Mouse (Mus musculus) mature B cell (primary cell): Measurements from ENCODE around the gene Phc3.
"Not testable (repeated sequence)": the region's sequence is repeated elsewhere in the genome, so short reads cannot be mapped to it uniquely, and the experiment has no call there.

Source experiments
- in situ Hi-C: fragments of 300-500 bp; cut with MboI; formaldehyde crosslinking; loops from 2 replicates; pipeline ENCODE4 v1.14.3; 2019

Gene Phc3

DNA sequence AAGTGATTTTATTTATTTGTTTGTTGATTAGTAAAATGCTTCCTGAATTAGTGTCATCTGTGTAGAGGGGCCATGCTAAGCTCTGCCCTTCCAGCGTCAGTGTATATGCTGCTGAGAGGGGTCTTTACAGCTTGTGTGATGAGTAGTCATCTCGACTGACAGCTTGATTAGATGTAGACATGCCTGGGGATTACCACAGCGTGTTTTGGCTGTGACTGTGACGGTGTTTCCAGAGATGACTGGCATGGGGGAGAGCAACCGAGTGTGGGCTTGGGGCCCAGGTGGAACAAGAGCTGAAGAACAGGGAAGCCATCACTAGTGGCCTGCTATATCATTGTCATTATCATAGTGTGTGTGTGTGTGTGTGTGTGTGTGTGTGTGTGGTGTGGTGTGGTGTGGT, 100.6 kb downstream of the Phc3 start:
- in situ Hi-C loops, result no loop called here

DNA sequence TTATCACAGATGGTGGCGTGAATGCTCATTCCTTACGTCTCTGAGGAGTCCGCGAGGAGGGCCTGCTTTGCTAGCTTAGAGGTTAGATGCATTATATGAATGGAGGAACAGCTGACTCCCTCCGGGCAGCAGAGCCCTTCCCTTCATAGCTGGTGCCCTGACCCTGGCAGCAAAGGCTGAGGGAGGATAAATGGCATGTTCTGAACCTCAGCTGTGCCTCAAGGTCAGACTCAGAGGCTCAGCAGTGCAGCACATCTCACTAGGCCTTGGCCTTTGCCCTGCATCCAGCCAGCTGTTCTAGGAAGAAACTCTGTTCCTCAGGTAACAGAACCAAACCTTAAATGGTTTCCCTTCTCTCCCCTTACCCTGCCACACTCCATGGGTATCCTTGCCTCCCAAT, 101.0 kb downstream of the Phc3 start:
- in situ Hi-C loops, result no loop called here

DNA sequence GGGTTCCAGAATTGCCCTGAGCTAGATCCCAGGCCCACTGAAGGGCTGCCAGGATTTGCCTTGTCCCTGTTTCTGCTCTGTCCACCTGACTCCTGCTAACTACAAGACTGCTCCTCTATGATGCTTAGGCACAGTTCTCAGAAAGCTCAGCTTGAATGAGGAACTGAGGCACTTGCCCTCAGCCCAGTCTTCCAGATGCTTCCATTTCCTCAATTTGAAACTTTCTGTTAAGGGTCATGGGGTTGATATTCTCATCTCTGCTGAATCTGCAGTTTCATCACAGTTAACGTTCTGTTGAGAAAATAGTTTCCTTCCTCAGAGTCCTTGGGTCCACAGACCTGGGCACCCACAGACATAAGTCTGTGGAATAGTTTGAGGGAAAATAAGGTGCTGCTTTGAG, 104.6 kb downstream of the Phc3 start:
- in situ Hi-C loops, result no loop called here

DNA sequence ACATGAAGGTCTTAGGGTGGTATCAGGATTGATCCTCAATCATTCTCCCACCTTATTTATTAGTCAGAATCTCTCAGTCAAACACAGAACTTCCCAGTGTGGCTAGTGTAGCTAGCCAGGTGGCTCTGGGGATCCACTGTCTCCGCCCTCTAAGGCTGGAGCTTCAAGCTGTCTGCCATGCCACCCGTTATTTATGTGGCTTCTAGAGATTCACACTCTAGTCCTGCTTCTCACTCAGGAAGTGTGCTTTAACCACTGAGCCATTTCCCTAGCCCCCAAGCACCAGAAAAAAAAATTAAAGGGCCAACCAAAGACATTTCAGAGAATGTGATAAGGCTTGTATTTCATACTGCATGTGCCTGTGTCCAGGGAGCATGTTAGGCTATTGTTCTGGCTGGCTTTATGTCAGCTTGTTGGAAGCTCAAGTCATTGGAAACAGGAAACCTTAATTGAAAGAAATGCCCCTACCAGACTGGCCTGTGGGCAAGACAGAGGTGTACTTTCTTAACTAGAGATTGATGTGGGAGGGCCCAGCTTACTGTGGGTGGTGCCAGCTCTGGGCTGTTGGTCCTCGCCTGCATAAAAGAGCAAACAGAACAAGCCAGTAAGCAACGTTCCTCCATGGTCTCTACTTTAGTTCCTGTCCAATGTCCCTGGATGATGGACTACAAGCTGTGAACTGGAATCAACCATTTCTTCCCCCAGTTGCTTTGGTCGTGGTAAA, 105.3 kb downstream of the Phc3 start:
- in situ Hi-C loops, result no loop called here

DNA sequence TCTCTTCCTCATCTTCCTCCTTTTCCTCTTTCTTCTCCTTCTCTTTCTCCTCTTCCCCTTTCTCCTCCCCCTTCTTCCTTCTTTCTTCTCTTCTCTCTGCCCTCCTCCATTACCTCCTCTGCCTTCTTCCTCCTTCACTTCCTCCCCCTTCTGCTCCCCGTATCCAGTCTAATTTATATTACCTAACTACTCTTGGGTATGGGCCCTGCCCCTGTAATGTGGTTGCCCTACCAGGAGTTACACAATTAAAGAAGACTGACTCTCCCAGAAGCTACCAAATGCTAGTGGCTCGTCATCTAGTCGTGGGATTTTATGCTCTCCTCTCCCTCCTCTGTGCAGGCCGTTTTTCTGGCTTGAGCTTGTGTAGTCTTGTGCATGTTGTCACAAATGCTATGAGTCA, 108.5 kb downstream of the Phc3 start:
- in situ Hi-C loops, result no loop called here

DNA sequence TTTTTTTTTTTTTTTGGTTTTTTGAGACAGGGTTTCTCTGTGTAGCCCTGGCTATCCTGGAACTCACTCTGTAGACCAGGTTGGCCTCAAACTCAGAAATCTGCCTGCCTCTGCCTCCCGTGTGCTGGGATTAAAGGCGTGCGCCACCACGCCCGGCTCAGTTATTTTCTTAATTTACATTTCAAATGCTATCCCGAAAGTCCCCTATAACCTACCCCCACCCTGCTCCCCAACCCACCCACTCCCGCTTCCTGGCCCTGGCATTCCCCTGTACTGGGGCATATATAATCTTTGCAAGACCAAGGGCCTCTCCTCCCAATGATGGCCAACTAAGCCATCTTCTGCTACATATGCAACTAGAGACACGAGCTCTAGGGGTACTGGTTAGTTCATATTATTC, 109.6 kb downstream of the Phc3 start:
- in situ Hi-C loops, result not testable (repeated sequence)

DNA sequence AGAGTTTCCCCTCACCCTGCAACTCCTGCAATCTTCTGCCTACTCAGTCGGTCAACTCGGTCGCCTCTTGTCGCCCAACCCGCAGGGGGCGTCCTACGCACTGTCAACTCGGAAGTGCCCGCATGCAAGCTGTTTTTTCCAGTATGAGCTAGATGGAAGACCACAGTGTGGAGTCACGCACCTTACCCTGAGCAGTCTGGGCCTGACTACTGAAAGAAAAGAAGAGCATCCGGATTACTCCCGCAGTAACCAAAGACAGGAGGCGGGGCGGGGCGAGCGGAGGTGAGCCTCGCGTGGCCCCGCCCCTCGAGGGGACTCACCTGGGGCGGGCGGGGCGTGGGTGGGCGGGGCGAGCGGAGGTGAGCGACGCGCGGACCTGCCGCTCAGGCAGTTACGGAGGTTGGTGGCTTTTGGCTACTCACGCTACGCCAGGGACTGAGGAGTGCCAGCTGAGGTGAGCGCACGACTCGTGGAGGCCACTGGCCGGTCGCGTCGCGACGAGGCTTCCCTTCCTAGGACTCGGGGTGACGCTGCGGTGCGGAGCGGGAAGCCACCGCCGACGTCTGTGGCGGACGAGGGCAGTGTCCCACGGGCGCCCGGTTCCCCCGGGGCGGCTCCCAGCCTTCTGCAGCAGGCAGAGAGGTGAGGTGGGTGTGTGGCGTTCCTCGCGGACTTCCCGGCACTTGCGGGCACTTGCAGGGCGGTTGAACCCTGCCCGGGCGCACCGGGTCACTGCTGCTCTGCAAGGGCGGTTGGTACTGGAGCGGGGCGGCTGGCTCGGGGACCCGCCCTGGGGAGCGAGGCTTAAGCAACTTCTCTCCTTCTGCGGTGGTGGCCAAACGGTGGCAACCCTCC, 113.4 kb downstream of the Phc3 start, which contains the start of gene Gpr160:
Gene Gpr160 (plus strand): TSS at position 347 of the 855 bp plus-strand sequence.
- in situ Hi-C loops, result no loop called here

DNA sequence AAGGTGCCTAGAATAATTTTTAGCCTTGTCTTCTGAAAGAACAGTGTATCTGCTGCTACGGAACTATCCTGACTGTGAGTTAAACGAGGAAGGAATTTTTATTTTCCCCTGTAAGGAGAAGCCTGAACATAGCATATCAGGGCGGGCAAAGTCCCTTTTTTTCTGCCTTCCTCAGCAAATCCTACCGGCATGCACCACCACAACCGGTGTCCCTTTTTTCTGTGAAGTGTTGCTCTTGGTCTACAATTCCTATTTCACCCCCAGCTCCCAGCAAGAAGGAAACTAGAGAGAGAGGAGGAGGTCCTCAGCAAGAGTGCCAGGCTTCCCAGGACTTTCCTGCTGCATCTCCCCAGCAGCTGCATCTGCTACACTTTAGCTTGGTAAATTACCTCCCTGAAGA, 115.6 kb downstream of the Phc3 start:
- in situ Hi-C loops, result no loop called here

DNA sequence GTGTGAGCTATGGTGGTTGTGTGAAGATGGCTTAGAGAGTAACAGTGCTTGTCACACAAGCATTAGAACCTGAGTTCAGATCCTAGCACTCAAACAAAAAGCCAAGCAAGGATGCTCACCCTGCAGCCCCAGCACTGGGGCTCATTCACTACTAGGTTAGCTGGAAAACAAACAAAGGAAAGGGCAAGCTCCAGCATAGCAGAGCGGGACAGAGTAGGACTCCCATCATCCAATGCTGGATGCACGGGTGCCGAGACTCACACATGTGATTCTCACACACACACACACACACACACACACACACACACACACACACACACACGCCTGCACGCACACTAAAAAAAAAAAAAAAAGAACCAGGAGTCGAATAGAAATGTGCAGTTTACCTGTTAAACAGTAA, 117.8 kb downstream of the Phc3 start:
- in situ Hi-C loops, result no loop called here
